Comparison of ENCODE assay signal across 8 mouse cellular contexts in genomic region chr17:31564015-31564857, GRCm38 (mm10). TPM values are rescaled to one million over a fixed set of nuclear protein-coding genes. Genes with fewer than 3 reads are reported as not detected.
DNase-seq lines count a peak whose midpoint lies in the region; ATAC-seq and TF ChIP-seq lines count a peak whose summit lies in the region.

Gene Pknox1, plus strand, starts transcription at chr17:31564734.

- ATAC-seq in cerebellum, adult (ENCODE audit: insufficient number of reproducible peaks, low FRiP score, low TSS enrichment) = peak; percentile 91
- peak; percentile 96 for ATAC-seq in forebrain, embryonic 13.5 days
- peak; percentile 92 for ATAC-seq in liver, postnatal 0 days
- ATAC-seq in neural tube, embryonic 14.5 days (ENCODE audit: low read depth) = peak; percentile 93

- peak within 1 kb of the TSS; percentile 91 for H3K4me2 ChIP-seq in forebrain, embryonic 13.5 days
- H3K4me2 ChIP-seq in liver, postnatal 0 days (ENCODE audit: low read depth, low read length) = peak within 1 kb of the TSS; percentile 97
- H3K4me2 ChIP-seq in neural tube, embryonic 14.5 days (ENCODE audit: low read depth, low read length) = peak within 1 kb of the TSS; percentile 87

- peak within 1 kb of the TSS; percentile 94 for H3K4me3 ChIP-seq in ES-Bruce4 (ENCODE audit: low read depth, low read length)
- H3K4me3 ChIP-seq in forebrain, embryonic 13.5 days = peak within 1 kb of the TSS; percentile 73
- peak within 1 kb of the TSS; percentile 91 for H3K4me3 ChIP-seq in liver, postnatal 0 days (ENCODE audit: low read depth, low read length)
- peak within 1 kb of the TSS; percentile 88 for H3K4me3 ChIP-seq in neural tube, embryonic 14.5 days (ENCODE audit: low read depth, low read length)

- intact Hi-C loops in heart, postnatal 10 days (cut with DNase I) = loop anchor here (2.0 kb wide), 1 partner anchor 43 kb away; the partner anchor contains the start of gene Ndufv3

- TF ChIP-seq EP300 in ES-Bruce4 (IDR thresholded peaks at IDR 0.05; ENCODE audit: insufficient read depth, low read depth, low read length) = no peak
- no peak for TF ChIP-seq EP300 in liver, postnatal 0 days (IDR thresholded peaks at IDR 0.05; ENCODE audit: low read depth)

- H3K9ac ChIP-seq in ES-Bruce4 (ENCODE audit: low read depth, poor library complexity, severe bottlenecking) = peak within 1 kb of the TSS; percentile 98
- peak within 1 kb of the TSS; percentile 84 for H3K9ac ChIP-seq in forebrain, embryonic 13.5 days
- H3K9ac ChIP-seq in liver, postnatal 0 days (replicated peaks) = peak within 1 kb of the TSS; percentile 97
- peak within 1 kb of the TSS; percentile 88 for H3K9ac ChIP-seq in neural tube, embryonic 14.5 days (replicated peaks; ENCODE audit: low read depth, low read length)

- H3K4me1 ChIP-seq in ES-Bruce4 (ENCODE audit: control insufficient read depth, insufficient read depth, low read length) = peaks cover 2% of the 10 kb centered on the region
- H3K4me1 ChIP-seq in forebrain, embryonic 13.5 days = peaks cover 41% of the 10 kb centered on the region
- peaks cover 32% of the 10 kb centered on the region for H3K4me1 ChIP-seq in liver, postnatal 0 days (ENCODE audit: insufficient read depth)
- H3K4me1 ChIP-seq in neural tube, embryonic 14.5 days (ENCODE audit: control insufficient read depth, insufficient read depth, low read length) = peaks cover 39% of the 10 kb centered on the region

- peak; percentile 43 for TF ChIP-seq POLR2A in ES-Bruce4 (IDR thresholded peaks at IDR 0.05; ENCODE audit: insufficient read depth, low read length)

- no peak for TF ChIP-seq CTCF in ES-Bruce4 (IDR thresholded peaks at IDR 0.05; ENCODE audit: low read depth, low read length)
- TF ChIP-seq CTCF in liver, postnatal 0 days (IDR thresholded peaks at IDR 0.05; ENCODE audit: low read depth) = no peak

- peak within 1 kb of the TSS; percentile 51 for H3K27ac ChIP-seq in ES-Bruce4 (ENCODE audit: insufficient read depth, low read length)
- H3K27ac ChIP-seq in forebrain, embryonic 13.5 days = peak within 1 kb of the TSS; percentile 98
- H3K27ac ChIP-seq in liver, postnatal 0 days (ENCODE audit: low read depth) = peak within 1 kb of the TSS; percentile 99
- peak within 1 kb of the TSS; percentile 98 for H3K27ac ChIP-seq in neural tube, embryonic 14.5 days (ENCODE audit: low read depth, low read length)

- no peaks in the 10 kb centered on the region for H3K27me3 ChIP-seq in ES-Bruce4 (ENCODE audit: control insufficient read depth, insufficient read depth, low read length, poor library complexity, severe bottlenecking)
- no peaks in the 10 kb centered on the region for H3K27me3 ChIP-seq in forebrain, embryonic 13.5 days
- no peaks in the 10 kb centered on the region for H3K27me3 ChIP-seq in liver, postnatal 0 days (ENCODE audit: insufficient read depth, low read length)
- no peaks in the 10 kb centered on the region for H3K27me3 ChIP-seq in neural tube, embryonic 14.5 days (ENCODE audit: control insufficient read depth, insufficient read depth, low read length)

- no peaks in the 10 kb centered on the region for H3K36me3 ChIP-seq in ES-Bruce4 (ENCODE audit: control insufficient read depth, insufficient read depth, low read length, poor library complexity, severe bottlenecking)
- no peaks in the 10 kb centered on the region for H3K36me3 ChIP-seq in forebrain, embryonic 13.5 days (ENCODE audit: poor library complexity, severe bottlenecking)
- H3K36me3 ChIP-seq in liver, postnatal 0 days (replicated peaks; ENCODE audit: insufficient read depth, low read length) = no peaks in the 10 kb centered on the region
- H3K36me3 ChIP-seq in neural tube, embryonic 14.5 days (ENCODE audit: control insufficient read depth, insufficient read depth, low read length) = no peaks in the 10 kb centered on the region

- H3K9me3 ChIP-seq in ES-Bruce4 (replicated peaks; ENCODE audit: control insufficient read depth, insufficient read depth, low read length, poor library complexity, severe bottlenecking) = no peaks in the 10 kb centered on the region
- no peaks in the 10 kb centered on the region for H3K9me3 ChIP-seq in forebrain, embryonic 13.5 days (replicated peaks)
- no peaks in the 10 kb centered on the region for H3K9me3 ChIP-seq in liver, postnatal 0 days (ENCODE audit: low read length)
- no peaks in the 10 kb centered on the region for H3K9me3 ChIP-seq in neural tube, embryonic 14.5 days (ENCODE audit: control insufficient read depth, low read length)

- WGBS in forebrain, embryonic 13.5 days = under 1% methylated on average over 34 of the region's 72 CpGs
- WGBS in large intestine, adult 2 months = under 1% methylated on average over 62 of the region's 72 CpGs
- WGBS in liver, postnatal 0 days (ENCODE audit: insufficient replicate concordance) = under 1% methylated on average over 41 of the region's 72 CpGs
- 1% methylated on average over 56 of the region's 72 CpGs for whole genome bisulfite sequencing in neural tube, embryonic 14.5 days

- peak; percentile 98 to 99 for DNase-seq in heart, postnatal 10 days
- DNase-seq in large intestine, adult 2 months (ENCODE audit: low read depth, low spot score) = peak; percentile 97
- peak; percentile 99 for DNase-seq in liver, postnatal 0 days
- DNase-seq in testis, postnatal 10 days (ENCODE audit: low spot score) = peak; percentile 98

RNA-seq across cellular contexts. Expression of gene Pknox1, which starts in this region (rescaled TPM):
- 42.7 and 52.9 TPM in 2 replicates for polyA plus RNA-seq in ES-Bruce4 (2011; ENCODE audit: insufficient read depth, insufficient read length, low read depth, missing spikeins)
- 29.6 and 30.5 TPM in 2 replicates for polyA plus RNA-seq in forebrain, embryonic 13.5 days (2015; fragmentation: Nextera tagmentation; extraction: Ambion mirVana)
- total RNA-seq in heart, postnatal 10 days (2021) = 10 to 100 TPM; 13.5 to 16.2 TPM
- polyA plus RNA-seq in large intestine, adult 2 months (2012; rRNA removed) = 11.6 and 21.1 TPM in 2 replicates
- 5.5 and 6.1 TPM in 2 replicates for polyA plus RNA-seq in liver, postnatal 0 days (2015; fragmentation: Nextera tagmentation; extraction: Ambion mirVana)
- polyA plus RNA-seq in neural tube, embryonic 14.5 days (2014; fragmentation: Nextera tagmentation; extraction: Ambion mirVana) = 60.2 and 64.9 TPM in 2 replicates

Comparison
In these comparisons a context has a peak if more than half of its experiments do, and no peak if none do; other contexts are left out.
1. Peak in every context shown above with its lines: DNase-seq, ATAC-seq, H3K4me3 ChIP-seq and H3K27ac ChIP-seq.